Comparison of ENCODE assay signal across 17 mouse cellular contexts in genomic region chr7:125897059-125897458, GRCm38 (mm10).
"Had no signal": no experiment of that assay in that cellular context is flagged by ENCODE, and none has a peak within 500 bp of the region (broad histone marks: within the 10 kb centered on the region; RNA-seq: fewer than 3 reads in every experiment).

No protein-coding gene starts in this region.

- ATAC-seq: forebrain, postnatal 0 days; hindbrain, postnatal 0 days; intestine, embryonic 16.5 days; liver, embryonic 12.5 days had no signal

- DNase-seq: forebrain, postnatal 0 days; gastrocnemius, postnatal 14 days; gastrocnemius, postnatal 36 days; heart, adult 11 months; heart, adult 2 months; heart, postnatal 10 days; kidney, adult 11 months; kidney, adult 2 months; kidney, adult 9 months; kidney, postnatal 14 days; kidney, postnatal 36 days; layer of hippocampus, adult 9-11 months; layer of hippocampus, postnatal 36 days; left cerebral cortex, postnatal 4 days had no signal
